Mouse (Mus musculus) cerebellum, postnatal 10 days (tissue): ENCODE results near the gene 4930432M17Rik.
A peak's percentile ranks its signal among the peaks of the same experiment; 100 is the strongest.

Experiments
- DNase-seq, 2 experiments: peaks; one replicate each; pipeline ENCODE4 v3.0.0; 2021; ENCODE audit warnings: mixed read lengths in 2 of 2

Gene 4930432M17Rik

DNA sequence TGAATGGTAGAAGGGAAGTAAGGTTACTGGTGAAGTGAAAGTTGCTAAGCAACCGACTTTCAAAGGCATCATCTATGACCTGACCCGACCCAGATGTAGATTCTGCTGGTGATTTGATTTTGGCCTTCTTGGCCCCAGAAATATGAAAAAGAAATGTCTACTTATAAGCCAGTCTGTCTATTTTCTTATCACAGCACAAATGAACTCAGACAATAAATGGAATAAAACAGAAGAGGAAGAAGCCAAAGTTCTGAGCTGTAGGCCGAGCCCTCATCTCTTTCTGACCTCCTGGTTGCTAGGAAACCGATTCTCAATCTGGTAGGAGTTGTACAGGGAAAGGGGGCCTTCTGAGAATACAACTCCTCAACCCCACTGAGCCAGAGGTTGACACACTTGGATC is at the start of gene 4930432M17Rik:
Gene 4930432M17Rik (plus strand): TSS at position 301 of the 400 bp plus-strand sequence.
- no peak for DNase-seq

DNA sequence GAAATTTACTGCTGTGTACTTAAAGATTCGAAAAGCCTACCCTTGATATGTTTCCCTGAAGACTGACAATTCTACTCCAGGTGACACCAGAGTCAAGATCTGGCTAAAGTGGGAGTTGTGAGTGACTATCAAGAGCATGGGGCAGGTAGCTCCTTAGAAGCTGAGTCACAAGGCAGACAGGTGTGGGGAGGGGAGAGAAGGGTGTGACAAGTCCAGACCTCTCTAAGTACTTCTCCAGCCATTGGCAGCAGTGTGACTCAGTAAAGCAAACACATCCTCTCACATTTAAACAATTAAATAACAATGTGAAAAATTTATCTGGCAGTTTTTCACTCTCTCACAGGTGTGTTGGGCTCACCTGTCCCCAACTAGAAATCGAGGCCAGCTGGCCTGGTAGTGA is 44.9 kb upstream of the 4930432M17Rik start:
- DNase-seq = no peak

DNA sequence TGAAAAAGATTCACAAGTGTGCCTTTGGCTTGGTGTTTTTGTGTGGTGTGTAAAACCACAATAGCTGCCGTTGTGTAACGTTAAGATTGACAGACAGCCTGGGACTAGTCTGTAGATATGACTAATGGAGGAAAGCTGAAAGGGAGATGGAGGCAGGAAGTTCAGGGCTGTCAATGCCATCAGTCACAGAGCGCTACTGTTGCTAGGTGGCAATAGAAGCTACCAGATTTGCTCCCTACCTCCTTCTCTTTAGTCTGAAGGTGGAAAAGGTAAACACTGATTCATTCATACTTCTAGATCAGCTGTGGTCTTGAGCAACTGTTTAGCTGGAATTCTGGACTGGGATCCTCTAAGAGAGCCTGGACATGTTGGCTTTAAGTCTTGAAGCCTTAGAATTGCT is 44.3 kb upstream of the 4930432M17Rik start:
- no peak for DNase-seq

DNA sequence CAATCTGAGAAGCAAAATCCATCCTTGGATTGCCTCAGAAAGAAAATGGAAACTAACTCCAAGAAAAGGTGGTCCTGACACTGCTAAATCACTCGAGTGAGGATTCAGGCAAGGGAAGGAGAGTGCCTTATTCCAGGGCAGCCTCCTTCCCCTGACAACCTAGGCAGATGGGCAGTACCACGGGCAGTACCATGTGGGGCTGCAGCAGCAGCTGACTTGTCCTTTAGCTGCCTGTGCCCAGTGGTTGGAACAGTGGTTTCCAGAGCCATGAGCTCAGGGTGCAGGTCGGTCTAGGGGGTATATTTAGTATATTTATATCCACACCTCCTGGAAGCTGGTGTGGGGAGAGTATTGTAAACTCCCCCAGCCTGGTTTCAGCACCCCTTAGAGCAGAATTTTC is 42.3 kb upstream of the 4930432M17Rik start:
- no peak for DNase-seq

DNA sequence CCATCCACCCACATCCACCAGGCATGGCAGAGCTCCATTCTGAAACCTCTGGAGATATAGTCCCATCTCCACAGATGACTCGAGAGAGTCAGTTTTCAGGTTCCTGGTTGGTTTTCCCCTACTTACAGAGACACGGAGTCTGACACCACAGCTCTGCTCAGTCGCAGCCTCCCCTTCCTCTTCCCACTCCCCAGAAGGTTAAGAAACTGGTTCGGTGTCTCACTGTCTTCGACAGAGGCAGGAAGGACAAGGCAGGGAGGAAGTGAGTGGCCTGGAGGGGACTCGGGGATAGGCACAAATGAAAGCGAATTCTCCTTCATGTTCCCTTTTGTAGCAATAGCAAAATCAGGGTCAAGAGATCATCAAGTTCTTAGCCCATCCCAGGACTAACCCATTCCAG is 39.9 kb upstream of the 4930432M17Rik start:
- no peak for DNase-seq

DNA sequence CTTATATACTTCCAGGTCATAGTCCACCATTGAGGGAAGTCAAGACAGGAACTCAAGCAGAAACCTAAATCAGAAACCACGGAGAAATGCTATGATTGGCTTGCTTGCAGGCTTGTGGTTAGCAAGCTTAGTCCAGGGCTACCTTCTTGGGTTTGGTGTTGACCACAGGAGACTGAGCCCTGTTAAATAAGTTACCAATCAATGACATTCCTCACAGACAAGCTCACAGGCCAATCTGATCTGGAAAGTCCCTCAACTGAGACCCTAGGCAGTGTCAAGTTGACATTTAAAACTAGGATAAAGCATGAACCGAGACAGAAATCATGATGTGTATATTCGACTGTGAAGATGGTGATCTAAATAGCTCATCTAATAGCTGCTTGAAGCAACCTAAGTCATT is 35.6 kb upstream of the 4930432M17Rik start:
- DNase-seq = no peak

DNA sequence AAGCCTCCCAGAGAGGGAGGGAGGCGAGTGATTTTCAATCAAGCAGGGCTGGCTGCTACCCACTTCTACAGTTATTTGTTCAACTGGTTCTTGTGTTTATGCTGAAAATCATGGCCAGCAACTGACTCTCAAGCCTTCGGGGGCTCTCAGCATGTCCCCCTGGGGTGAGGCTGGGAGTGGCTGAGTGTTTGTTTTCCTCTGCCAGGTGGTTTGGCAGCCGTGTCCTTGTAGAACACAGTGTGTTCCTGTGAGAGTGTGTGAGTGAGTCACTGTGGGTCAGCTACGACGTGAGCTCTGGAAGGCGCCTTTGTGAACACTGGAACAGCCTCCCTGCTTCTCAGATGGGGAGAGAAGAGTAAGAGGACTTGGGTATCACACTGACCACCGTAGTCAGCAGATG is 35.1 kb upstream of the 4930432M17Rik start:
- peak; percentile 10 to 42 for DNase-seq

DNA sequence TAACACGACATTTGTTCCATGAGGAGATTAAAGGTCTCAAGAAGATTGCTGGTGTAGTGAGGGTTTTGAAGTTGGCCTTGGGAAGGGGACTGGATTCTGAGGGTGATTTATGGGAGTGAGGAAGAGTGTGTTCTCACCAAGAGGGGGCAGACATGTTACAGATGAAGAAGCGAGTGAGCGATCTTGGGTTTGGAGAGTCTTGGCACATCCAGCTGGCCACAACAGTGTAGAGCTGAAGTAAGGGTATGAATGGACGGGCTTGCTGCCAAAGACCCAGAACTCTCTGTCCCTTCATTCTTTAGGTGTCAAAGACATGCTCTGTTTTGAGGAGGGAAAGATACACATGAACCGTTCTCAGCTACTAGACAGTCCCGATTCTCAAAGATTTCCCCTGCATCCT is 34.2 kb upstream of the 4930432M17Rik start:
- peak; percentile 67 to 77 for DNase-seq

DNA sequence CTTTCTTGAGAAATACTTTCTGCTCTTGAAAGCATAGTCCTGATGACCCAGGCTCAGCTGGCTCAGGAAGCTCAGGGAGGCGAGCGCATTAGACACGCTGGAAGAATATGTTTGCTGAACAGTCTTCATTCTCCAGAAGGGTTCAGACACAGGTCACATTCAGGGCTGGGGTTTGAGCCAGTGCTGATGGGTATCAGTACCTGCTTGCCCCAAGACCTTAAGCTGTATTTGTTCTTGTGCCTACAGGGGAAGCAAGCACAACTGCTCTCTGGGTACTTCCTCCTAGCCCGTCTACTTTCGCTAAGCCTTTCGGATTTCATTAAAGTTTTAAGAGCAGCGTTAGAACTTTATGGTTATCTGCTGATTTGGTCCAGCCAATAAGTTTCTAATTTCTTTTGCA is 33.8 kb upstream of the 4930432M17Rik start:
- peak in 1 of 2 experiments; percentile 6 for DNase-seq

DNA sequence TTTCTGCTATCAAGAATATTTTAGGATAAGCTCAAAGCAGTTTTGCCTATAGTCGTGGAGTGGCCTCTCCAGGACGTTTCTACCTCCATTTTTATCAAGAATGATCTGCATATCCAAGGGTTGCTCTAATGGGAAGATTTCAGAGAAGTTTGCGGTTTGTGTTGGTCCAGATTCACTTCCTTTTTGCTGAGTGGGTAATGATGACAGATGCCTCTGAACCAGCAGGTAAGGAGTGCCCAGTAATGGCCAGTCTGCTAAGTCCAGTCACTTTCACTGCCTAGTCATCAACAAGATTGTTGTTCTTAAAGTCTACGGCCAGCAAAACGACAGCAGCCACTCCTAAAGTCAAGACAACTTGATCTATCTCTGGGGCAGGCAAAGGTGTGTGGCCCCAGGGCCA is 32.8 kb upstream of the 4930432M17Rik start:
- DNase-seq = no peak

DNA sequence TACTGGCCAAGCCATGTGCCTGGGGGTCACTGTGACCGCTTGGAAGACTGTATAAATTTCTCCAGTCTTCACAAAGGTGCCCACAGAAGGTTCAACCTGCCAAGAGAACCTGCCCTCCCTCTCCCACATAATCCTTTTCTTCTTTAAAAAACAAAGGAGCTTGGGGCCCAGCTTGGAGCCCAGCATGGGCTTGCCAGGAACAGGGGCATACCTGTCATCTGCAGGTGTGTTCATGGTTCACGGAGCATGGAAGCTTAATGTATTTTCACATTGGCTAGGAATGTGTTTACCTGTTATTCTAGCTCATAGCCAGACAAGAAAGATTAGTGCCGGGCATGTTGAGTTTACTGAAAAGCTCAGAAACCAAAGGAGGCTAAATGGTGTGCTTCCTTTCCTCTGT is 32.3 kb upstream of the 4930432M17Rik start:
- DNase-seq = no peak

DNA sequence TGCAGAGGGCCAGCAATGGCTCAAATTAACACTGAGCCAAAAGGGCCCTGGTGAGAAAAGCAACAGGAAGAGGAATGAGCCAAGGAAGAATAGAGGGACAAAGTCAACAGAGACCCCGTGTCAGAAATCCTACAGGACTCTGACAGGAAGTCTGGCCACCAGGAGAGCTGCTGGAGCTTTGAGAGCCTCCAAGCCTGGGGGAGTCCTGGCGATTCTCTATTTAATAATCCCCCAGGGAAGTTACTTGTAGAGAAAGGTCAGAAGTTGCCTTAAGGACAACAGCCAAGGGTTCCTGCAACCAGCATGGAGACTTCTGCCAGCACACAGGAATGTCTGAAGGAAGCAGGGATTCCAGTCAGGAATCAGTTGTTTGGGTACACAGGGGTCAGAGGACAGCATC is 30.0 kb upstream of the 4930432M17Rik start:
- no peak for DNase-seq

DNA sequence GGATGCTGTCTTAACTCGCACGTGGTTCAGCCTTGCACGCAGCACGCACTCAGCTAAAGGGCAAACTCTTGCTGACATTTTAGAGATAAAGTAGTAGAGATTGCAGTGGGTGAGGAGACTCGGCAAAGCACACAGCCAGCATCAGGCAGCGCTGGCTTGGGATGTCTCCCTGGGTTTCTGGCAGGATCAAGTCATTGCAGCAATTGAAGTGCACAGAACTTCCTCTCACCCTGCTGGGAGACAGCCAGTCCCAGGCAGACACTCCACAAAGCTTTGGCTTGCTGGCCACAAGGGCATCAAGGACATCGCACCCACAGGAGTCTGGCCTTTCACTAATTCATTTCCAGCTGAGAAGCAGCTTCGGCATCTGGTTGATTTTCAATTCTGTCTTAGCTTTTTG is 27.3 kb upstream of the 4930432M17Rik start:
- peak; percentile 32 to 62 for DNase-seq

DNA sequence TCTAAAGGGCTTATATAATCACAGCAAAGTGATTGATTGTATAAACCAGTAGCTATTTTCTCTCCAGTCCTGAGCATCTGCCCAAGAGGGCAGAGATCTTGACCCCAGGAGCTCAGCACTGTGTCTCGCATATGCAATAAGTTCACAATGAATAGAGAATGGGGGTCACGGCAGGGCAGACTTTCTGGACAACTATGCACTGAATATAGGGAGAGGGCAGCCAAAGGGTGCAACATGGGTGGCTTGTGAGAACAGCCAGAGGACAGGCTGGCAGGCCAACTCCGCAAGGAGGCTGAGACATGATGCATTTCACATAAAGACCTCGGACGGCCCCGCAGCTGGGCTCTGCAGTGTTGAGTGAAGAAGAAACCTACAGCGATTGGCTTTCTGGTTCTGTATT is 25.1 kb upstream of the 4930432M17Rik start:
- no peak for DNase-seq

DNA sequence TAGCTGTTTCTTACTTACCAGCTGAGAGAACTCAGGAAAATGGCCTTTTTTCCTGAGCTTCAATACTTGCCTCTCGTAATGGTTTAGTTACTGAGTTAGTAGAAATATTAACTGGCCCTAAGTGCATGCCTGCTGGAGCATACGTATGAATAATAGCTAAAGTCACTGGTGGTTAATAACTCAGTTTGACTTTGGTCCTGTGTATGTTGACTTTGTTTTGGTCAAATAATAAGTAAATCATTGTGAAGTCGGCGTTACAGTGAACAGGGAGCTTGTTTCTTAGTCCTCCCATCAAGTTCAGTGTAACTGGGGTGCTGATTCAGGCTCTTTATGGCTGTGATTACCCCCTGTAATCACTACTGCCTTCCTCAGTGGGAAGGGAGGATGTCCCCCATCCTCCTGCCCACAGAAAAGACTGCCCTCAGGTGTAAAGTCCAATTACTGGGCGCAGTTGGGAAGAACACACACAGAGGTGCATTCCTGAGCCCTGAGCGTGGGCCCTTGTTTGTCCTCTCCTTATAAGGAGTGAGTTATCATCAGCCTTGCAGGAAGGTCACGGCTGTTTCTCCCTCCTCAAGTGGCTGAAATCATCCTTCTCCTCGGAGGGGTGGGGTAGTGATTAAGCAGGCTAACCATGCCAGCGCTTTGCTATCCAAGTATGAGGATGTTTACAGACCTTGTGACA is 24.1 kb upstream of the 4930432M17Rik start:
- DNase-seq = no peak

DNA sequence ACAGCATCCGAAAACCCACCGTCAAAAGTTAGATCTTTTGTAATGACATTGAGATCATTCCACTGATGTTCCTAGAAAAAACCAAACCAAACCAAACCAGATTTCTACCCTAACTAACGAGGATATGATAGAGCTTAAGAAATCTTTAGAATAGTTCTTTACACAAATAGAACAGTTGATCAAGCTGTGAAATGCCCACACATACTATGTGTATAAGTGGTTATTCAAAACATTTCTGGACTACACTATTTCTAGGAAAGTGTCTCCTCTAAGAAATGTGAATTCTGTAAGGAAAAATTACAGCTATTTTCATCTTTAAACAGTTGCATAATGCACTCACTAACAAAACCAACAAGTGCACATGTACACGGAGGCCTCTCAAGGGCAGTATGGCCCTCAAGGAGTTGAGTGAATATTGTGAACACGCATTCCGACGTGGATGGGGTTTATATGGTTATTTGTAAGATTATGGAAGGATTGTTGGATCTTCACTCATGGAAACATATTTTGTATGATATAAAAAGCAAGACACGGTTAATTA is 22.3 kb upstream of the 4930432M17Rik start:
- DNase-seq = no peak

DNA sequence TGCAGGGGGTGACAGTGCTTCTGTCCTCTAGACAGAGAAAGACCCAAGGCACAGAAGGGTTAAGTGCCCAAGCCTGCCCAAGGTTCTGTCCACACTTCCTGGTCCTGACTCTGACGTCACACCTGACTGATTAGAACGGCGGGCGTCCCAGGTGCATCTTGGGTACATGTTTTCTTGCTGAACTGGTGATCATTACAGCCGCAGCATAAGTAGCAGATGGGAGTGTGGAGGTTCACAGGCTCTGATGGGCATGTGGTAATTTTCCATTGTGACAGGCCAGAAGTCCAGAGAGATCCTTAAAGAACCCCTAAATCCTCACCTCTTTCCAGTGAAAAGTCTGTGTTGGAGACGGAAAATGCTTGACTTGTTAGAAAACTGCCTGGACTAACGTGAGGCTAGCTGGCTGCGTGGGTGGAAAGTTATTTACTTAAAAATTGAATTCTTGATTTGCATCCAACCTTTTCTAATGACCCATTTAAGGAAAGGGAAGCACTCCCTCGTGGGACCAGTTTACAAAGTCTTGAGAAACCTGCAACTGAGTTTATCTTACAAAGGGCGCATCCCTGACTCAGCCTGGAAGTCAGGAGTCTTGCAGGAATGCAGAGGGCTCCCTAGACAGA is 20.4 kb upstream of the 4930432M17Rik start:
- peak; percentile 12 to 34 for DNase-seq

DNA sequence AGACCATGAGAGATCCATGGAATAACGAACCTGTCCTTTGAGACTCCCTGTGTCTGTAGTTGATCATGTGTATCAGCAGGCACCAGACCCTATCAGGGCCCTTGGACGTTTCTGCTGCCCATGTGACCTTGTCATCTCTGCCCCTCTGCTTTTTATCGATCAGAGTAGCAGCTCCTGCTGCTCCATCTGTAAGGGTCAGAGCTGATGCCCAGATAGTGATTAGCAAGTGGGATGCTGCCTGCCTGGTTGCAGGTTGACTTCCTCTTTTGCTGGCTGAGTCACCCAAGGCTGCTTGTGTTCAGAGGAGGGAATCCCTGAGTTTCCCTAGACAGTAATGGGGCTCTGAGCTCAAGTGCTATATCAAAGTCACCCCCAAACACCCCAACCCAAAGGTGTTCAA is 18.9 kb upstream of the 4930432M17Rik start:
- no peak for DNase-seq

DNA sequence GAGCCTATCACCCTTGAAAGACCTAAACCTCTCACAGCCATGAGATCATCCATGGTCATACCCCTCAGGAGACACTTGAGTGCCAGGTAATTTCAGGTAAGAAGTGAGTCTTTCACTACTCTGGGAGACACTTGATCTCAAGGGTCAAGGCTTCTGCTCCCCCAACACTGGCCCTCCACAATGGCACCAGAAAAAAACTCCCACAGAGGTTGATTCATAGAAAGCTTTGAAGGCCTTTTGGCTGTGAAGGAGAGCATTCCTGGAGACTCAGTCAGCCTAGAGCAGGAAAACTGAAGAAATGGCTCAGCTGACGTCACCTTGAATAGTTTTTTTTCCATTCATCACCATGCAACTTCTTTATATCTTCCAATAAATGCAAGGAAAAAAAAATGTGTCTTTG is 18.4 kb upstream of the 4930432M17Rik start:
- DNase-seq = no peak

DNA sequence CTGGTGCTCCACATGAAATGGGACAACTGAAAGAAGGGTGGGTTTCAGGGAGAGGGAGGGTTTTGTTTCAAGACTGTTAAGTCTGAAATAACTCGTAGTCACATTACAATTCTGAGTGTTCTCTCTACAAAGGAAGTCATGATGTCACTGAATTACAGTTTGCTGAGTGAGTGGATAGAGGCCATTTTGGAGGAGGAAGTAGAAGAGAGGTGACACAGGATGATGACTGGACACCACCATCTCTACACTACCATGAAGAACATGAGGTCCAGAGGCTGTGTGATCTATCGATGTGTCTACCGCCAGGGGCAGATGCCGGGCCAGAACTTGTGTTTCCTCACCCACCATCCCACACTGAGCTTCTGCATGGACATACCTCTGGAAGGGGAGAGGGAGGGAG is 13.6 kb upstream of the 4930432M17Rik start:
- DNase-seq = no peak

DNA sequence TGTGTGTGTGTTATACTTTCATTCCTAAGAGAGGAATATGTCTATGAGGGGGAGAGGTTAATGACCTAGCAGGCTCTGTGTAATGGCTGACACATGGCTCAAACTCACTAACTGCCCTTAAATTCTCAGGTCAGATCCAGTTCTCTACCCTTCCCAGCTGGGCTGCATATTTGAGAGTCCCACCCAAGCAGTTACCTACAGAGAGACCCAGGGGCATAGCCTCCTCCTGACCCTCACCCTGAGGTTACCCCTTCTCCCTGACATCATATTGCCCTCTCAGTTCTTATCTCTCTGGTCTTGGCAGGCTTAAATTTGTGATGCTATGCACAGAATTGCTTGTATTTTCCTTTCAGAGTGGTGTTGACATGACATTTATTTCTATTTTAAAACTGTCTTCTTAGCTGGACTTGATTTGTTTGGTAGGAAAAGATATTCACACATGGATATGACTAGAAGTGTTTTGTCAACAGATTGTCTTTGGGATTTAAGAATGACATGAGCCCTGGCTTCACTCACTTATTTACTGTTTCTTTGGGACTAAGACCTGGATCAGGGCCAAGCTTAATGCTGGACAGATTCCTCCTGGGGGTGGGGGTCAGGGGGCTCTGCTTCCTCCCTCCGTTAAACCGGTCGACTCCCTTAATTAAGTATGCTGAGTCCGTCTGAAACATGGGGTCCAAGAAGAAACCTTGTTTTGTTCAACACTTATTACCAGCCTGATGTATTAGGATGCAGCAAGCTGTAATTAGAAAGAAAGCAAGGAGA is 7.7 kb upstream of the 4930432M17Rik start:
- DNase-seq = no peak

DNA sequence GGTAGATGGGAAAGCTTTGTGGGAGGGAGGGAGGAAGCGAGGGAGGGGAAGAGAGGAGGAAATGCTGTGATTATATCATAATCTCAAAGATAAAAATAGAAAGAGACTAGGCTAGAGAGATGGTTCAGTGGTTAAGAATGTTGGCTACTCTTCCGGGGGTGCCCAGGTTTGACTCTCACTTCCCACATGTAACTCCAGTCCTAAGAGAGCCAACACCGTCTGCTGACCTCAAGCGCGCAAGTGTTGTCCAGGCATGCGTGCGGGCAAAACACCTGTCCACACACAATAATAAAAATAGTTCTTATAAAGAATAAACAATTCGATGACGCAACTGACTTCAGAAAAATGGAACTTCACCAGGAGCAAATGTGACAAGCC is 7.1 kb upstream of the 4930432M17Rik start:
- no peak for DNase-seq

DNA sequence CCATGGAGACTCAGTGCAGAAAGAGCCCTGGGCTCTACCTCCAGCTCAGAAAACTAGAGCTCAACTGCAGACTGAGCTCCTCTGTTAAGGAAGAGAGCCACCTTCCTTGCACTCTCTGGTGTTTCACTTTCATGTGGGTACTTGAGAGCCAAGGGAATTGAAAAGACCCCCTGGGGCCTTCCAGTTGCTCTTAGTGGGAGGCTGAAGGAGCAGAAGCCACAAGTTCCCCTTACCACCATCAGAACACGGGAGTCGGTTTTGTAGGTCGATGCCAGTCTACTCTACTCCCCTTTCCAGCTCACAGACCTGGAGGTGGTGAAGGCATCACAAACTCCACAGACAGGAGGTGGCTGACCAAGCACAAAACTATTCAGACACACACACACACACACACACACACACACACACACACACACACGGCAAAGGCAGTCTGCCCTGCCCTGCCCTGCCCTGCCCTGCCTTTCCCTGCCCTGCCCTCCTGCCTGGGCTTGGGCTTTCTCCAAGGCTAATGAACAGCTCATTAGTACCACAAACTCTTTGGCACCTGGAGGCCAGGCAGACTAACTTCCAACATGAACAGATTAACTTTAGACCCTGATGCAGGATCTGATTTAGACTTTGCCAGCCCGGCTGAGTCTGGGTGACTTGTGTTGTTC is 1.7 kb downstream of the 4930432M17Rik start:
- no peak for DNase-seq
